Mouse (Mus musculus) gastrocnemius, adult 8-10 months (tissue): ENCODE data around the gene Nek6. TPM values are rescaled to one million over a fixed set of nuclear protein-coding genes. Genes with fewer than 3 reads are reported as not detected.

Experiments used
- DNase-seq, 2 experiments: peaks; one replicate each; pipeline ENCODE4 v3.0.0; 2022; ENCODE audit warnings: low spot score in 2 of 2
- microRNA-seq: library from miRNA; unstranded; fragments of <30 nt; microRNA quantifications from one replicate; pipeline ENCODE4 v1.2.0, GENCODE M21; 2022
- total RNA-seq, 4 experiments: library from RNA; stranded (reverse); gene quantifications; 2 replicates each; pipeline ENCODE4 v1.2.4; 2022

Nek6 gene
- total RNA-seq, 4 experiments from 2014 or later = 10.7 to 15.6 (median 14.1) TPM

GRCm38 (mm10) chr2:38619777-38620176 lies 108.3 kb downstream of the Nek6 start:
- DNase-seq = no peak

- no peak for DNase-seq
Observed at GRCm38 (mm10) chr2:38621076-38621475, 109.6 kb downstream of the Nek6 start.

- DNase-seq = no peak
Observed at GRCm38 (mm10) chr2:38621610-38622021, 110.2 kb downstream of the Nek6 start.

GRCm38 (mm10) chr2:38623411-38623810 lies 112.0 kb downstream of the Nek6 start:
- no peak for DNase-seq

- DNase-seq = no peak
Observed at GRCm38 (mm10) chr2:38623821-38624590, 112.6 kb downstream of the Nek6 start.

GRCm38 (mm10) chr2:38628801-38629200 lies 117.4 kb downstream of the Nek6 start:
- no peak for DNase-seq

GRCm38 (mm10) chr2:38629451-38629850 lies 118.0 kb downstream of the Nek6 start:
- no peak for DNase-seq

- no peak for DNase-seq
Observed at GRCm38 (mm10) chr2:38630574-38630973, 119.1 kb downstream of the Nek6 start.

GRCm38 (mm10) chr2:38637716-38638267 lies 126.3 kb downstream of the Nek6 start:
- DNase-seq = no peak

- no peak for DNase-seq
Observed at GRCm38 (mm10) chr2:38641761-38642160, 130.3 kb downstream of the Nek6 start.

- DNase-seq = peak; percentile 83 to 85
Observed at GRCm38 (mm10) chr2:38643625-38644427, 132.4 kb downstream of the Nek6 start, which contains the start of gene Psmb7. TSS of gene Psmb7 (minus strand) at chr2:38644087.

Small RNA genes lying within 50 kb of the gene (microRNA-seq; reads per million reads assigned to microRNA genes)
- gene Gm27634 = not detected

Other genes with a start within 250 kb of the Nek6 start
- gene Dennd1a, start 224.3 kb upstream of the Nek6 start, total RNA-seq = 10 to 100 TPM; 33.8 to 40.0 (median 37.8) TPM
- under 1 TPM in 3 of 4 experiments, not detected in 1; 0.09 to 0.32 (median 0.15) TPM for gene Lhx2, start 172.4 kb upstream of the Nek6 start, total RNA-seq
- gene Psmb7, start 132.4 kb downstream of the Nek6 start, total RNA-seq = 100 to 1,000 TPM; 311 to 333 (median 328) TPM
- gene Nr5a1, start 202.9 kb downstream of the Nek6 start, total RNA-seq = under 1 TPM in 2 of 4 experiments, not detected in 2; 0.12 to 0.16 TPM